ENCODE assay signal across 9 mouse cellular contexts in the genomic region with DNA sequence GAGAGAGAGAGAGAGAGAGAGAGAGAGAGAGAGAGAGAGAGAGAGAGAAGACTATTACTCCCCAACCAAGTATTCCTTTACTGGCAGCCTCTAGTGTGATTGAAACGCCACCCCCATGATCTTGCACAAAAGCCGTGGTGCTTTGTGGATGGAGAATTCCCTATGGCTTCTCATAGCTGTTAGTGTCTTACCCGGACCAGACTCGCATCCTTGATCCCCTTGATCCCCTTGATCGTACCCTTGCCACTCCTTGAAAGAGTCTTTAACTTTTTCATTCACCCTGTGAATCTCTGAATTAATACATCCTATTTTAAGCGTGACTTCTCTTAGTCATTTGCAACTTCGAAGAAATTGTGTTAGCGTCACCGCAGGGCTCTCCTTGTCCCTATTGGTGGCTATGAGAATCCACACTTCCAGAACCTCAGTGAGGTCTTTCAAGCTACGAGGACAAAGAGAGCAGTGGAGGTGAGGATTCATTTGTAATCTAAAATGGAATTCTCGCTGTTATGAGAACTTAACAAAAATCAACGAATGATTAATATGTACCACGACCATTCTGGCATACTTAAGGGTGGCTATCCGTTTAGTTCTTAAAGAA. TPM values are rescaled to one million over a fixed set of nuclear protein-coding genes. Genes with fewer than 3 reads are reported as not detected.
DNase-seq lines count a peak whose midpoint lies in the region; ATAC-seq and TF ChIP-seq lines count a peak whose summit lies in the region.
"Had no signal": no experiment of that assay in that cellular context is flagged by ENCODE, and none has a peak within 500 bp of the region (broad histone marks: within the 10 kb centered on the region; RNA-seq: fewer than 3 reads in every experiment).

No protein-coding gene starts in this region.

- H3K36me3 ChIP-seq in forebrain, embryonic 11.5 days (ENCODE audit: control insufficient read depth, insufficient read depth, low read length), result no peaks in the 10 kb centered on the region
- no peaks in the 10 kb centered on the region for H3K36me3 ChIP-seq in limb, embryonic 12.5 days

- ATAC-seq in forebrain, embryonic 11.5 days (replicated peaks; ENCODE audit: low FRiP score), result peak; percentile 63; the same call in 1 of the 2 replicates
- ATAC-seq in limb, embryonic 12.5 days (ENCODE audit: insufficient number of reproducible peaks, insufficient read depth, low FRiP score, low TSS enrichment, low read depth), result peak; percentile 39; the same call in 1 of the 2 replicates
- ATAC-seq in erythroblast, adult 5-6 weeks (replicated peaks; ENCODE audit: low FRiP score, poor library complexity, severe bottlenecking), result no peak

- WGBS in forebrain, embryonic 11.5 days, result 4% methylated on average over 14 of the region's 14 CpGs
- WGBS in limb, embryonic 12.5 days, result 6% methylated on average over 14 of the region's 14 CpGs
- 4% methylated on average over 14 of the region's 14 CpGs for WGBS in olfactory bulb, adult 2 months

- TF ChIP-seq CTCF in left cerebral cortex, adult 2 months (IDR thresholded peaks at IDR 0.05), result no peak
- TF ChIP-seq CTCF in olfactory bulb, adult 2 months (IDR thresholded peaks at IDR 0.05; ENCODE audit: insufficient read depth, low read depth, low read length), result no peak

- H3K27me3 ChIP-seq in forebrain, embryonic 11.5 days (ENCODE audit: control insufficient read depth, insufficient read depth, low read length), result no peaks in the 10 kb centered on the region; the same call in 1 of the 2 replicates
- H3K27me3 ChIP-seq in limb, embryonic 12.5 days, result peaks cover 28% of the 10 kb centered on the region

- peak overlapping the region; percentile 34 for H3K4me3 ChIP-seq in left cerebral cortex, adult 2 months
- peak overlapping the region; percentile 38 for H3K4me3 ChIP-seq in forebrain, embryonic 11.5 days (ENCODE audit: low read depth, low read length)
- peak overlapping the region; percentile 43 for H3K4me3 ChIP-seq in limb, embryonic 12.5 days (replicated peaks)
- H3K4me3 ChIP-seq in olfactory bulb, adult 2 months (ENCODE audit: insufficient read depth, low read depth, low read length), result peak overlapping the region; percentile 17

- no peak overlapping the region; the same call in 1 of the 2 replicates for H3K9ac ChIP-seq in forebrain, embryonic 11.5 days (ENCODE audit: low read length)
- no peak overlapping the region for H3K9ac ChIP-seq in limb, embryonic 12.5 days (replicated peaks)

- no peak overlapping the region for H3K27ac ChIP-seq in left cerebral cortex, adult 2 months
- no peak overlapping the region for H3K27ac ChIP-seq in forebrain, embryonic 11.5 days (ENCODE audit: low read depth, low read length)
- no peak overlapping the region for H3K27ac ChIP-seq in limb, embryonic 12.5 days
- peak overlapping the region; percentile 43 for H3K27ac ChIP-seq in olfactory bulb, adult 2 months (ENCODE audit: insufficient read depth, low read depth, low read length)

- no peaks in the 10 kb centered on the region for H3K9me3 ChIP-seq in forebrain, embryonic 11.5 days (ENCODE audit: control insufficient read depth, low read length)
- no peaks in the 10 kb centered on the region for H3K9me3 ChIP-seq in limb, embryonic 12.5 days

- DNase-seq in left cerebral cortex, adult 2 months (ENCODE audit: extremely low spot score in 1 of 2, low spot score in 2 of 2), result no peak
- DNase-seq in left cerebral cortex, adult 18-20 months (ENCODE audit: low spot score in 2 of 2), result no peak
- DNase-seq in forebrain, embryonic 11.5 days (ENCODE audit: low spot score), result no peak
- no peak for DNase-seq in adrenal gland, postnatal 4 days (ENCODE audit: low spot score in 2 of 2)
- DNase-seq in right cerebral cortex, postnatal 4 days, result no peak
- DNase-seq: thymus, adult 2 months had no signal

- peak overlapping the region; percentile 84 for H3K4me2 ChIP-seq in forebrain, embryonic 11.5 days (ENCODE audit: low read depth, low read length, severe bottlenecking)
- H3K4me2 ChIP-seq in limb, embryonic 12.5 days, result peak overlapping the region; percentile 85

- intact Hi-C loops in left cerebral cortex, adult 2 months (cut with DNase I), result no loop called here

- TF ChIP-seq POLR2A in olfactory bulb, adult 2 months (IDR thresholded peaks at IDR 0.05; ENCODE audit: insufficient read depth, low read depth, low read length), result no peak

- no peaks in the 10 kb centered on the region for H3K4me1 ChIP-seq in forebrain, embryonic 11.5 days (replicated peaks; ENCODE audit: control insufficient read depth, insufficient read depth, low read length)
- H3K4me1 ChIP-seq in limb, embryonic 12.5 days (replicated peaks), result peaks cover 3% of the 10 kb centered on the region; the same call in 1 of the 2 replicates
- H3K4me1 ChIP-seq in olfactory bulb, adult 2 months (ENCODE audit: control insufficient read depth, insufficient read depth, low read length), result peaks cover 9% of the 10 kb centered on the region

RNA-seq across cellular contexts. Expression of gene Npffr2, which starts 0.9 kb away (rescaled TPM):
- under 1 TPM in 1 of 2 experiments, not detected in 1; 0.56 TPM for total RNA-seq in left cerebral cortex, adult 2 months (2021)
- under 1 TPM; 0.37 to 0.40 TPM for total RNA-seq in left cerebral cortex, adult 18-20 months (2021)
- 0.15 TPM in 1 of 2 replicates, not detected in the other for polyA plus RNA-seq in forebrain, embryonic 11.5 days (2014; fragmentation: Nextera tagmentation; extraction: Ambion mirVana)
- polyA plus RNA-seq in limb, embryonic 12.5 days (2016; fragmentation: Nextera tagmentation; extraction: Ambion mirVana), result 0.13 TPM in 1 of 2 replicates, not detected in the other
- polyA plus RNA-seq in olfactory bulb, adult 2 months (2012; ENCODE audit: insufficient read depth, insufficient read length, low replicate concordance, missing spikeins), result not detected in 2 replicates
- not detected for total RNA-seq in adrenal gland, postnatal 4 days (2021)
- total RNA-seq in erythroblast, adult 5-6 weeks (2015; ENCODE audit: low replicate concordance), result not detected in 2 replicates
- not detected in 2 replicates for total RNA-seq in erythroblast, adult 5-6 weeks (2017; ENCODE audit: low replicate concordance)
- polyA plus RNA-seq: thymus, adult 2 months had no signal
